Mouse (Mus musculus): ENCODE measurements at regions not wholly inside any gene's neighbourhood (a gene's known extent, or its start where the extent isn't known, plus 50 kb on each side); places are given as distances from the start of the nearest gene placed in this dataset.

GRCm38 (mm10) chr9:85380756-85381155 is 53.6 kb upstream of the Tent5a start:
- no peak for TF ChIP-seq CTCF (conservative IDR thresholded peaks at IDR 0.05; ENCODE audit: low read length)
- TF ChIP-seq NANOG (IDR thresholded peaks at IDR 0.05; ENCODE audit: borderline replicate concordance, low read length): no peak
- no peak for TF ChIP-seq POU5F1 (IDR thresholded peaks at IDR 0.05; ENCODE audit: borderline replicate concordance, low read length)

Measured in E14TG2a.4 (cell line).